Mouse (Mus musculus) adrenal gland, postnatal 25 days (tissue): ENCODE data around the gene Psmd3. TPM values are rescaled to one million over a fixed set of nuclear protein-coding genes. Genes with fewer than 3 reads are reported as not detected.
A peak's percentile ranks its signal among the peaks of the same experiment; 100 is the strongest.
"Not testable (repeated sequence)": the region's sequence is repeated elsewhere in the genome, so short reads cannot be mapped to it uniquely, and the experiment has no call there.

Source experiments
- DNase-seq: peaks from one replicate; pipeline ENCODE4 v3.0.0; 2021; ENCODE audit warnings: mixed read lengths
- total RNA-seq: library from RNA; stranded (reverse); gene quantifications from 2 replicates; pipeline ENCODE4 v1.2.3, GENCODE M21; 2021

The Psmd3 gene
- total RNA-seq, 1 experiment from 2014 or later = 134 TPM

- no peak for DNase-seq
Observed at GRCm38 (mm10) chr11:98693201-98693600, 10.8 kb downstream of the Psmd3 start.

- DNase-seq = no peak
Observed at GRCm38 (mm10) chr11:98693746-98694145, 11.4 kb downstream of the Psmd3 start.

GRCm38 (mm10) chr11:98694301-98694700 lies 11.9 kb downstream of the Psmd3 start:
- no peak for DNase-seq

- no peak for DNase-seq
Observed at GRCm38 (mm10) chr11:98695408-98695807, 13.1 kb downstream of the Psmd3 start.

- no peak for DNase-seq
Observed at GRCm38 (mm10) chr11:98696454-98697216, 14.3 kb downstream of the Psmd3 start.

- DNase-seq = no peak
Observed at GRCm38 (mm10) chr11:98697225-98697624, 14.9 kb downstream of the Psmd3 start.

- no peak for DNase-seq
Observed at GRCm38 (mm10) chr11:98698849-98699640, 16.7 kb downstream of the Psmd3 start.

- DNase-seq = peak; percentile 80
Observed at GRCm38 (mm10) chr11:98699911-98700310, 17.6 kb downstream of the Psmd3 start.

- DNase-seq = no peak
Observed at GRCm38 (mm10) chr11:98701213-98701670, 18.9 kb downstream of the Psmd3 start, which contains the start of gene Csf3. TSS of gene Csf3 (plus strand) at chr11:98701263.

GRCm38 (mm10) chr11:98702323-98702722 lies 20.0 kb downstream of the Psmd3 start:
- DNase-seq = no peak

GRCm38 (mm10) chr11:98705021-98705420 lies 22.7 kb downstream of the Psmd3 start:
- DNase-seq = no peak

- DNase-seq = no peak
Observed at GRCm38 (mm10) chr11:98707401-98708281, 25.3 kb downstream of the Psmd3 start.

GRCm38 (mm10) chr11:98708282-98708956 lies 26.1 kb downstream of the Psmd3 start:
- DNase-seq = no peak

- DNase-seq = no peak
Observed at GRCm38 (mm10) chr11:98709001-98709741, 26.8 kb downstream of the Psmd3 start.

- peak; percentile 82 for DNase-seq
Observed at GRCm38 (mm10) chr11:98710416-98711045, 28.2 kb downstream of the Psmd3 start.

- DNase-seq = no peak
Observed at GRCm38 (mm10) chr11:98711046-98711434, 28.7 kb downstream of the Psmd3 start.

GRCm38 (mm10) chr11:98712009-98712408 lies 29.7 kb downstream of the Psmd3 start:
- not testable (repeated sequence) for DNase-seq

- DNase-seq = no peak
Observed at GRCm38 (mm10) chr11:98713703-98714102, 31.3 kb downstream of the Psmd3 start.

GRCm38 (mm10) chr11:98715946-98716345 lies 33.6 kb downstream of the Psmd3 start:
- no peak for DNase-seq

- peak; percentile 75 for DNase-seq
Observed at GRCm38 (mm10) chr11:98717904-98718303, 35.5 kb downstream of the Psmd3 start.
